ENCODE assay signal across 8 mouse cellular contexts in genomic region chr12:80736464-80737282, GRCm38 (mm10). TPM values are rescaled to one million over a fixed set of nuclear protein-coding genes. Genes with fewer than 3 reads are reported as not detected.
DNase-seq lines count a peak whose midpoint lies in the region; ATAC-seq lines count a peak whose summit lies in the region.
"Had no signal": no experiment of that assay in that cellular context is flagged by ENCODE, and none has a peak within 500 bp of the region (broad histone marks: within the 10 kb centered on the region; RNA-seq: fewer than 3 reads in every experiment).

No protein-coding gene starts in this region.

- no peak overlapping the region for H3K9ac ChIP-seq in embryonic facial prominence, embryonic 12.5 days
- H3K9ac ChIP-seq in hindbrain, embryonic 15.5 days, result no peak overlapping the region

- DNase-seq in 3T3-L1 (ENCODE audit: low read depth, low spot score), result peak; percentile 21
- peak; percentile 25 for DNase-seq in A20 (ENCODE audit: low read depth, low spot score)
- peak; percentile 77 for DNase-seq in mesoderm, embryonic 11.5 days (ENCODE audit: low read depth, low spot score)
- peak; percentile 85 for DNase-seq in telencephalon, adult 2 months (ENCODE audit: low read depth, low spot score)

- H3K36me3 ChIP-seq in embryonic facial prominence, embryonic 12.5 days, result no peaks in the 10 kb centered on the region
- no peaks in the 10 kb centered on the region for H3K36me3 ChIP-seq in hindbrain, embryonic 15.5 days

- H3K9me3 ChIP-seq in embryonic facial prominence, embryonic 12.5 days, result no peaks in the 10 kb centered on the region
- H3K9me3 ChIP-seq in hindbrain, embryonic 15.5 days, result no peaks in the 10 kb centered on the region

- no peak overlapping the region for H3K4me3 ChIP-seq in embryonic facial prominence, embryonic 12.5 days
- H3K4me3 ChIP-seq in hindbrain, embryonic 15.5 days, result no peak overlapping the region

- no peak for ATAC-seq in embryonic facial prominence, embryonic 12.5 days (ENCODE audit: insufficient number of reproducible peaks, insufficient read depth, low FRiP score, low TSS enrichment)
- ATAC-seq in hindbrain, embryonic 15.5 days (ENCODE audit: low FRiP score, low read depth), result peak; percentile 86
- no peak for ATAC-seq in activated CD4-positive, CD25-positive, alpha-beta regulatory T cell, adult 4 months

- peaks cover 13% of the 10 kb centered on the region for H3K4me1 ChIP-seq in embryonic facial prominence, embryonic 12.5 days
- H3K4me1 ChIP-seq in hindbrain, embryonic 15.5 days (replicated peaks), result peaks cover 22% of the 10 kb centered on the region

- H3K27ac ChIP-seq in embryonic facial prominence, embryonic 12.5 days, result 0 out of 2 replicates have a peak overlapping the region, but pooled peaks have one; percentile 17
- H3K27ac ChIP-seq in hindbrain, embryonic 15.5 days (replicated peaks), result peak overlapping the region; percentile 78

- WGBS in embryonic facial prominence, embryonic 12.5 days, result 23% methylated on average over 13 of the region's 13 CpGs
- WGBS in hindbrain, embryonic 15.5 days, result 7% methylated on average over 13 of the region's 13 CpGs

- peak overlapping the region; percentile 24; the same call in 1 of the 2 replicates for H3K4me2 ChIP-seq in embryonic facial prominence, embryonic 12.5 days (replicated peaks)
- peak overlapping the region; percentile 26 for H3K4me2 ChIP-seq in hindbrain, embryonic 15.5 days

- 0 out of 2 replicates have a peak, but pooled peaks cover 6% of the 10 kb centered on the region for H3K27me3 ChIP-seq in embryonic facial prominence, embryonic 12.5 days
- H3K27me3 ChIP-seq in hindbrain, embryonic 15.5 days, result no peaks in the 10 kb centered on the region

RNA-seq across cellular contexts. Expression of gene Ccdc177, which starts 23.8 kb away (rescaled TPM):
- polyA plus RNA-seq in embryonic facial prominence, embryonic 12.5 days (2016; fragmentation: Nextera tagmentation; extraction: Ambion mirVana), result 1.4 TPM in 2 replicates
- polyA plus RNA-seq in hindbrain, embryonic 15.5 days (2015; fragmentation: Nextera tagmentation; extraction: Ambion mirVana), result 4.0 and 4.4 TPM in 2 replicates
- polyA plus RNA-seq in activated CD4-positive, CD25-positive, alpha-beta regulatory T cell, adult 4 months (2017; shearing (Covaris generic)), result not detected
- polyA plus RNA-seq: heart, embryonic 14.5 days had no signal

RNA-seq across cellular contexts. Expression of gene Plekhd1, which starts 44.3 kb away (rescaled TPM):
- 1.5 and 2.5 TPM in 2 replicates for polyA plus RNA-seq in embryonic facial prominence, embryonic 12.5 days (2016; fragmentation: Nextera tagmentation; extraction: Ambion mirVana)
- polyA plus RNA-seq in hindbrain, embryonic 15.5 days (2015; fragmentation: Nextera tagmentation; extraction: Ambion mirVana), result 6.4 and 6.5 TPM in 2 replicates
- polyA plus RNA-seq in activated CD4-positive, CD25-positive, alpha-beta regulatory T cell, adult 4 months (2017; shearing (Covaris generic)), result 1 to 10 TPM in 1 of 2 experiments, under 1 TPM in 1; 0.36 to 1.3 TPM

RNA-seq across cellular contexts. Expression of gene Susd6, which starts 53.6 kb away (rescaled TPM):
- polyA plus RNA-seq in embryonic facial prominence, embryonic 12.5 days (2016; fragmentation: Nextera tagmentation; extraction: Ambion mirVana), result 16.0 and 18.0 TPM in 2 replicates
- polyA plus RNA-seq in hindbrain, embryonic 15.5 days (2015; fragmentation: Nextera tagmentation; extraction: Ambion mirVana), result 12.6 and 13.1 TPM in 2 replicates
- polyA plus RNA-seq in activated CD4-positive, CD25-positive, alpha-beta regulatory T cell, adult 4 months (2017; shearing (Covaris generic)), result 10 to 100 TPM; 21.8 to 29.4 TPM

Comparison
In these comparisons a context has a peak if more than half of its experiments do, and no peak if none do; other contexts are left out.
1. DNase-seq: peak in every context shown above with its lines; median percentile 85 in telencephalon, adult 2 months; 77 in mesoderm, embryonic 11.5 days; 25 in A20; 21 in 3T3-L1.